Mouse (Mus musculus) c-Kit-positive CD71-positive TER-119-positive erythroid progenitor cells, embryonic 14.5 days (primary cell): Measurements from ENCODE around the gene Tab2.

Experiments used
- DNase-seq: peaks from one replicate; pipeline ENCODE4 v3.0.0-alpha.2; 2013; ENCODE audit warnings: low spot score

The Tab2 gene

DNA sequence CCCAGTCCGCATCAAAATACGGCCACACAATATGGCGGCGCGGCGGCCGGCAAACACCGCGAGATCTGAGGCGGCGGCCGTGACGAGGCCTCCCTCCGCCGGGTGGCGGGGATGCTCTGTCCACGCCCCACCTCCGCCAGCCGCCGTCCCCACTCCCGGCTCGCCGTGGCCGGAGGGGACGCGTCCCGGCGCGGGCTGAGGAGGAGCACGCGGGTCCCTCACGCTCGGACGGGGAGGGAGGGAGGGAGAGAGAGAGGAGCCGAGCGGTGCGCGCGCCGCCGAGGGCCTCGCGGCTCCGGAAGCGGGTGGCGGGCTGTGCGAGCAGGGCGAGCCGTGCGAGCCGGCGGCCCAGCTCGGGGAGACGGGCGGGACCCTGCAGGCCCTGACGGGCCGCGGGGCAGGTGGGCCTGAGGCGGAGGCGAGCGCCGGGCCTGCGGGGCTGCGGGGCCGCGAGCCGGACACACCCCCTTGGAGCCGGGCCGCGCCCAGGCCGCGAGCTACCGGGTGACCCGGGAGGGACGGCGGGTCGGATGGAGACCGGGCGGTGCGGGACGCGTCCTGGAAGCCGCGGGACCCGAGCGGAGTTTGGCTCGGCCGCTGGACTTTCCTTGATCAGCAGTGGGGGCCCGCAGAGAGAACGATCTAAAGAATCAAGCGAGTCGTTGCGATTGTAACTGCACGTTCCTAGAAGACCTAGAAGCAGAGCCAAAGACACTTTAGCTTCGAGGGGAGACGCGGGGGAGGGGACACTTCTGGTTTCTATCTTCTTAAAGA is at the start of gene Tab2:
Tab2 (minus strand) TSS at position 3 of the 774 bp plus-strand sequence.
- peak; percentile 74 for DNase-seq

DNA sequence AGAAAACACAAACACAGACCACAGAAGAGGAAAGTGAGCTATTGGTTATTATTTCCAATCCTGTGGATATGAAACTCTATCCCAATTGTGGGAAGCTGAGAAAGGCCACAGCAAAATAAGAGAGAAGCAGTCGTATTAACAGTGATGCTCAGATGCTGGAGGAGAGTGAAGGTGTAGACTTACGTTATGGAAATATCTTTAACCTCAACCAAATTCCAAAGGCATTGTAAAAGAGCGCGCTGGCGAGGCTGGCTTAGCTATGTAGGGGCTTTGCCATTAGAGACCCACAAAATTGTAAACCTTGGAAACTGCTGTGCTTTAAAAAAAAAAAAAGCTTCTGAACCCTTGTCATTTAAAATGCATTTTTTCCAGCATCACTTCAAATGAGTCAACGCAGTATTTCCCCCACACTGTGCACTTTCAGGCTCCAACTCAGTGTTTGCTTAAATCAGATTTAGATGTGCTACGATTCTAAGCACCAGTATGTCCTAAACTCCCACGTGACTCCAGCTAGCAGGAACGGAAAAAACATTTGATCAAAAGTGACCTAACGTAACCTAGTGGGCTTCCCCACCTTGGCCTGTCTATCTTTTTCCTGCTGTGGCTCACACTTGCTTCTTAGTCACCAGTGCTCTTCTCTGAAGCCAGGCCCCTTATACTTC is 36.4 kb upstream of the Tab2 start:
- DNase-seq, result no peak

DNA sequence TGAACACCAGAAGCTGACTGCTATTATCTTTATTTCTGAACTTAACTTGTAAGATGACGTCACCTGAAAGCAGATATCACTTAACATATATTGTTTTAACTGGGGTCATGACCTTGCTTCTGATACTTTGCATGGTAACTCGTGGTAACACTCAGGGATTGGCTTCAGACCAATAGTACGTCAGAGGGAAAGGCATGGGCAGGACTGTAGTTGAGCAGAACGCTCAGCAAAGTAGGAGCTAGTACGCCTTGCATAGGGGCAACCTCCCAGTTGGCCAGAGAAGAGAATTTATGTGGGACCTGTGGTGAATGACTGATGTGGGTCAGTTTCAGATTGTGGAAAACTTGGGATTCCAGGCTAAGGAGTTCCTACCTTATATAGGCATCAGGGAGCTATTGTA is 35.6 kb upstream of the Tab2 start:
- DNase-seq, result no peak

DNA sequence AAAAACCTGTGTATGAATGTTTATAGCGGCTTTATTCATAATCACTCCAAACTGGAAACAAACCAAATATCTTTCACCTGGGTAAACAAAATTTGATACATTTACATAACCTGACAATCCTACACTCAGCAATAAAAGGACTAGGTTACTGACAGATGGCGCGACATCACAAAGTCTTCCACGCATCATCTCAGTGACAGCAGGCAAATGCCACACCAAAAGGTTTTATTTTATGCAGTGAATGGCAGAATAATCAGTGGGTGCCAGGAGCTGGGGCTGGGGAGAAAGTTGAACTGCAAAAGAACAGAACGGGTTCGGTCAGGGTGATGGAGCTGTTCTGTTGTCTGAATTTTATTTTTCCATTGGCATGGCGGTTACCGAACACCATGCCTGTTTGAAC is 31.5 kb upstream of the Tab2 start:
- no peak for DNase-seq

DNA sequence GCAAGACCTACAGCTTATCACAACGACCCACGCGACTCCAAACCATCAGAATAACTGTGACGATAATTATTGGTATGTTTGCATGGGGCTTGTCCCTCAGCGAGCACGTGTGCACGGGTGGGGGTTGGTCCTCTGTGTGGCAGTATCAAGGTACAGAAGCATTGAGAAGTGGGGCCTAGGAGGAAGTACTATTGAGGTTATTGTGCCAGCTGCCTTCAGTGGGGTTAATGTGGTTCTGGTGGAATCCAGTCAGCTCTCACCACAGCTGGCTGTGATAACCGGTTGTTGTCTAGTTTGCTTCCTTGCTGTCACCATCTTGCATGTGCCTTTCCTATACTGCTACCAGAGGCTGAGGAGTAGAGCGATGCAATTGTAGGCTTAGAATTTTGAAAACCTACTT is 20.4 kb upstream of the Tab2 start:
- DNase-seq, result no peak

DNA sequence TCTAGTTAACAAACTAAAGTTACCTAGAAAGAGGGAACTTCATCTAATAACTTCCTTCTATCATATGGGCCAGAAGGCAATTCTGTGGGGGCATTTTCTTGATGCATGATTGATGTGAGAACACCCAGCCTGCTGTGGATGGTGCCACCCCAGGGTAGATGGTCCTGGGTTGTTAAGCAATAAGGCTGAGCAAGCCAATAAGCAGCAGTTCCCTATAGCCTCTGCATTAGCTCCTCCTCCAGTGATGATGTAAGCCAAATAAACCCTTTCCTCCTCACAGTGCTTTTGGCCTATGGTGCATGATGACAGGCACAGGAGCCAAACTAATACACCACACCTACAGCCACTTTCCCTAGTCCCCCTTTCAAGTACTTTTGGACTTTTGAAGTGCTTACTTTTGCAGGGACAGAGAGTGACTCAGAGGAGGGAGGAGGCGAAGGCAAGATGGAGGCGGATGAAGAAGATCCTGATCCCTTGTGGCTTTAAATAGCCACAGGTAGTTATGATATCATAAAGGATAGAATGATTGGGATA is 12.8 kb upstream of the Tab2 start:
- no peak for DNase-seq

DNA sequence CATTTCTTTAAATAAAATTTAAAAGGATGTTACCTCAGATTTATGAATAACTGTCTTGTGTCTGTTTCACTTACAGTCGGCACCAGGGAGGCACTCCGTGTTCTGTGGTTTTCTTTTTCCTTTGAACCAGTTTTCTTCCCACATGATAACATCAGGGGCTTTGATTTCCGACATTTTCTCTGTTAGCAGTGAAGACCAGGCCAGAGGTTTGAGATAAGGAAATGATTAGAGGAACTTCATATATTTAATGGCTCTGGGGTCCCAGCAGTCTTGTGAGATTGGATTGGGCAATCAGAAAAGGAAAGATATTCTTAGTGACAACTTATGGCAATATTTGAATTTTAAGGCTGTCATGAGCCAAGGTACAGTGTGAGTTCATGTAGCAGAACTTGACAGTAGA is 11.1 kb upstream of the Tab2 start:
- DNase-seq, result no peak

DNA sequence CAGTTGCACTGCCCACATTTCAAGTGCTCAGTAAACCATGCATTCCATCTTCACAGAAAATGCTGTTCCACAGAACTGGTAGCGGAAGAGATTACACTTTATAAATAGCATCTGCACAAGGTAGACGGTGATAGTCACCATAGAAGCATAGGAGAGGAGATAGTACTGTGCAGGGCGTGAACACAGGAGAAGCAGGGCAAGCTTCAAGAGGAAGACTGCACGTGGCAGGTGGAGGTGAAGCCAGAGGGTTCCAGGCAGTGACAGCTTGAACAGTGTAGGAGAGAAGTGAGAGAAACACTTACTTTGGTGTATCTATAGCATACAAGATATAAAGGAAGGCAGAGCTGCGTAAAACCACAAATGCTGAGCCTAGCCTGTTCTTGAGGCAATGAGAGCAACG is 3.0 kb upstream of the Tab2 start:
- DNase-seq, result peak; percentile 29

DNA sequence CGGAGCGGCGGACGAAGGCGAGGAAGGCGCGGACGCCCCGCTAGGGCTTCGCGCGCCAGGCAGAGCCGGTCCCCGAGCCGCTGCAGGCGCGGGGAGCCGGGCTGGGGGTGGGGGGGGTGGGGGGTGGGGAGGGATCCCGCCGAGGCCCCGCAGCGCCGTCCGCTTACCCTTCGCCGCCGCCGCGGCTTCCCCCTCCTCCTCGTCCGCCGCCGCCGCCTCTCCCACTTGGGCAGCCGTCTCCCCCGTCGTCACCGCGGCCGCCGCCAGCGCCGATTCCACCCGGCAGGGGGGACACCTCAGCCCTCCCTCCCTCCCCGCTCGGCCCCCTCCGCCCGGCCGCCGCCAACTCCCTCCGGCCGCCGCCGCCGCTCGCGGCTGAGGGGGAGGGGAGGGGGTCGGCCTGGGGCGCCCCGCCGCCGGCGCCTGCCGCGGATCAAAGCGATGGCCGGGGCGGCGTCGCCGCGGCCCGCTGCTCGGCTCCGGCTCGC is 352 bp downstream of the Tab2 start:
- DNase-seq, result no peak

DNA sequence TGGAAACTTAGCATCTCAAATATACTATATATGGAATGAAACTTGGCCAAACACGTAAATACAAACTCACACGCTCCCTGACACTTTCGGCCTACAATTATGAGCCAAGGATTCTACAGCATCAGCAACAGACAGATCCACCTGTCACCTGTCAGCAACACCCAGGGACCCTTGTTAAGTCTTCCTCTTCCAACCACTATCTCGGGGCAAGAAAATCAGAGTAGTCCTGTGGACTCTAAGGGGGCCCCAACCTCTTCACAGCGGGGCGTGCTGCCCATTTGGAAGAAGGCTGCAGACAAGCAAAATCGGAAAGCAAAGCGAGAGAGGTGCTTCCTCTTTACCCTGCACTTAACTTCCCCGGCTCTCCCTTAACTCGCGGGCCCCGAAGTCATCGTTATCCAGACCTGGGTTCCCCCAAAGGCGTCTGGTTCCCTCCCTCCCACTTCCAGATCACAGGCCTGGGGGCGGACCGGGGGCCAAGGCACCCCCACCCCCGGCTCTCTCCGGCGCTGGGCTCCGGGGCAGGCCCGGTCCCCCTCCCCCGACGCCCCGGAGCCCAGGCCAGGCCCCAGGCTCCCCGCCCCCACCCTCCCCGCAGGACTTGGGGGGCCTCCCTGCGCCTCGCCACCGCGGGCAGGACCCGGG is 919 bp downstream of the Tab2 start:
- DNase-seq, result peak; percentile 33

DNA sequence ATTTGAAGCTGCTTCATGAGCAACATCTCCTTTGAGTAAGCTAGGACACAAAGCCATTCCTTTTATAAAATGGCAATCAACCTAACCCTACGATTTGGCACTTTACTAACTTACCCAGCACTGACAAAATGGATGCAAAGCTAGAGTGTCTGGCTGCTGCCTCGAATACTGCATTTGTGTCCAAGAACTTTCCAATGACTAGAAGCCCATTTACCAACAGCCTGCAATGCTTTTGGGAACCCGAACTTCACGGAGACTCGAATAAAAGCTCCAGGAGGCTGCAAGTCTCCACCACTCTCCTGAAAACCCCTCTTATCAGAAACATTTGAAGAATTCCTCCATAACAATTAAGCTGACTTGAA is 1.4 kb downstream of the Tab2 start:
- peak; percentile 38 for DNase-seq

DNA sequence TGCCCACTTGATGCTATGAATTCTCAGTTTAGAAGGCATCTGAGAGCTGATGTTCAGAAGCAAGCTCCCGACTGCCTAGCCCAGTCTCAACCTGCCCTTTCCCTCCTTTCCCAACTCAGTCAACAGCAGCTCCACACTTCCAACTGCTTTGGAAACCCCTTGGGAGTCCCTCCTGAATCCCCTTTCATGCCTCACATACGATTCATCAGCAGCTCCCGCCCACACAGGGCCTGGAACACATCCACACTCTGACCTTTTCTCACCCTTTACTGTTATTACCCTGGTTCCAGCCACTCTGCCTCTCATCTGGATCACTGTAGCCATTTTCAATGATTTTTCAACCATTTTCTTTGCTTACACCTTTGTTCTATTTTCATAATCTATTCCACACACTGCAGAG is 13.0 kb downstream of the Tab2 start:
- DNase-seq, result no peak

DNA sequence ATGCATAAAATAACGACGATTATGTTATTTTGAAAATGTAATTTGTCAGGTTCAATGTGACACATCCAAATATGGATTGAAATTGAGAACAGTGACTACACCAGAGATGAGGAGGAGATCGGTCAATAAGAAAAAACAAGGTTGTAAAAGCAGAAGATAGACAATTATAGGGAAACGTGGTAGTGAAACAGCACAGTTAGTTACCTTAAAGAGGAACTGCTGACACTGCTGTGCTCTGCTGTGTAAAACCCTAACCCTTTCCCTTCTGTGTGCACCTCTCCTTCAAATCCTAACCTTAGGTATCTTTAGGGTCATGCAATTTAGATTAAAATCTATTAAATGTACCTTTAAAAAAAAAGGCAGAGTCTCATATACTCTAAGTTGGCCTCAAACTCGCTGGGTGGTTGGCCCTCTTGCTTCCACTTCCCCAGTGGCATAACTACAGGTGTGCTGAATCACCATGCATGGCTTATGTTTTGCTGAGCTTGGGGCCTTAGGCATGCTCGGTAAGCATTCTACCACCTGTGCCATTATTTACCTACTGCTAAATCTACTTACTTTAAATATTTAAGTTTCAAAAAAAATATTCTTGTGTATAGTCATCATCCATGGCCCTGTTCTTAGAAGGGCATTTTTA is 19.4 kb downstream of the Tab2 start:
- no peak for DNase-seq

DNA sequence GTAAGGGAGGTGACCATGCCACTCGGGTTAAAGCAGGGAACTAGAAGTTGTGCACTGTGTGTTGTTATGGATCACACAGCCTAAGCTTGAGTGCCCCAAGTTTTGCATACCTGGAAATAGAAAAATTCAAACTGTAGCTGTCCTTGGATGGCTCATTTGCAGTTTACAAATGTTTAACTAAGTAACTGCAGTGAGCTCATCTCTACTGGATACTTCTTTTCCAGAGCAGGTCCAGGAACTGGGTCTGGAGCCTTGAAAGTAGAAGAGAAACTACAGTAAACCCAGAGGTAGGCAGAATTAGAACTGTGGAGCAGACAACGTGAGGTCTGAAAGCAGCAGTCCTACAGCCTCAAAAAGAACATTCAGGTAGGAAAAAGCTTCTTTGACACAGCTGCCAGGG is 23.1 kb downstream of the Tab2 start:
- DNase-seq, result no peak

DNA sequence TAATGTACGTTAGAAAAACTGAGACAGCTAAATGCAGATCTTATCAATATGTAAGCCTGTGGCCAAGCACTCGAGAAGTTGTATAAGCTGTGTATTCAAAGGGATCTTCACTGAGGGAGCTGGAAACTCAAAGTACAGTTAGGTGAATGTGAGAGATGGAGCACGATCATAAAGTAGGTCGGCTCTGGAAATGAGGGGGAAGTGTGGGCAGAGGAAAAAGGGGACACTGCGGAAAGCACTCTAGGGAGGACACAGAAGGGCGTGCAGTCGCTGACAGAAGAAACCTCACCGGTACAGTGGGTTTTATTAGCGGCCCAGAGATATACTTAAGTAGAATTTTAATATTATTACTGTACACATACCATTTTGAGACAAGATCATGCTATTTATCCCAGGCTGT is 27.0 kb downstream of the Tab2 start:
- DNase-seq, result no peak

DNA sequence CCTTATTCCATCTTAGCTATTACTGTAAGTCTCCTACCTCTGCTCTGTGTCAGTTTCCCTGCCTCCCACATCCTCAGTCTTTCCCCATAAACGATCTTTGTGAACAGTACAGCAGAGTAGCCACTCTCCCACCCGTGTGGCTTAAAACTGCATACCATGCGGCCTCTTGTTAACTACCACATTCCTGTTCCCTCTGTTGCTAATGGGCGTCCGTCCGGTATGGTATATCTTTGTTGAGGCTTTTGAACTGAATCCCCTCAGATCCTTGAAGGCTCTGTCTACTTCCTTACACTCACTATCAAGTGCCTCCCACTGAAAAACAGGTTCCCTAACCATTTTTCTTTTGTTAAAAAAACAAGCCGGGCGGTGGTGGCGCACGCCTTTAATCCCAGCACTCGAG is 30.5 kb downstream of the Tab2 start:
- DNase-seq, result no peak

DNA sequence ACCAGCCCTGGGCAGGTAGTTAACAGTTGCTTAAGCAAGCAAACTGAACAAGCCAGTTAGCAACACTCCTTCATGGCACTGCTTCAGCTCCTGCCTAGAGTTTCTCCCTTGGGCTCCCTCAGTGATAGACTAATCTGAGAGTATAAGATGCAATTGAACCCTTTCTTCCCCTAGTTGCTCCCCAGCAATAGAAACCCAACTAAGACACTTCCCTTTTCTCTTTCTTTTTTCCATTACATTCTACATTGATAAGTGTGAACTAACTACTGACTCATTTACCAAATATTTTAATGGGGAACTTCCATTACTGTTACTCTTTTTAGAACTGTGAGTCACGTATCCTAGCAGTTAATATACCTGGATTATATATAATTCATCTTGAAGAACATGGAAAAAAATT is 32.6 kb downstream of the Tab2 start:
- no peak for DNase-seq

DNA sequence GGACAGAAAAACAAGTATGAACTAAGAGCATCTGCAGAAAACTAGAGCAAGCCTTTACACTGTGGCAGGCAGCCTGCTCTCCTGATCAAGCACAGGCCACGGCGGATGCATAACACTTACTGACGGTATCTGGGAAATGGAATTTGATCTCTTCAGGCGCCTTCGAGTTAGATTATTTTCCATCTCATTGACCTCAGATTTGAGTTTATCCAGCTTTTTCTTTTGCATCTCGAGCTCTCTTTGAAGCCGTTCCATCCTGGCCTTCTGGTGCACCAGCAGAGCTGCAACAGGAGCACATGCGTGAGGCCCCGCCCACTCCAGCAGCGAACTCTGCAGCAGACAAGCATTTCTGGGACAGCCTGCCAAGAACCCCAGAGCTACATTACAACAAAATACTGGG is 44.8 kb downstream of the Tab2 start:
- no peak for DNase-seq

DNA sequence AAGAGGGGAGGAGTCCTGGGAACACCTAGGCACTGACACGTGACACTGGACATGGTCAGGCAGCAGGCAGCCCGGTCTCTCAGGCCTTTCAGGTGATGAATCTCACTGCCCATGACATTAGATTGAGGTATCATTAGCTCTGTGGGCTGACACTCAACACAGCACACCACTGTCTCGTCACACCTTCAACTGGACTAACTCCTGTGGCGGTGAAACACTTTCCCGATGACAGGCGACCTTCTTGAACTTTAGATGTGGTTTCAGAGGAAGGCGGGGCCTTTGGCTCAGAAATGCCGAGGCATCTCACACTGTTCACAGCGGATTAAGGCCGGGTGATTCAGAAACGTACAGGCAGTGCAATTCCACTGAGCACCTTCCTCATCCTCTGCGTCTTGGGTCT is 48.9 kb downstream of the Tab2 start:
- DNase-seq, result no peak

DNA sequence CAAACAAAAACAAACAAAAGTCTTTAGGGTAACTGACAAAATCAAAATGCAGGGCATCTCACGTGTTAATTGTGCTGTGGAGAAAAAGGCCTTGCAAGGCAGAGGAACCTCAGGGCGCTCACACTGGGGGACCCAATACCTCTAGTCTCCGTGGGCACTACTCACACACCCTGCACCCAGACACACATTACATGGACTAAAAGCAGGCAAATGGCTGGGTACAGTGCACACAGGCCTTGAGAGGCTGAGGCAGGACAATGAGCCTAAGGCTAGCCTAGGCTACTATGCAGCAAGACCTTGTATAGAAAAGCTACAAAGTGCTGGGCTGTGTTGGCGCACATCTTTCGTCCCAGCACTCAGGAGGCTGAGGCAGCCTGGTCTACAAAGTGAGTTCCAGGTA is 51.9 kb downstream of the Tab2 start:
- DNase-seq, result no peak

DNA sequence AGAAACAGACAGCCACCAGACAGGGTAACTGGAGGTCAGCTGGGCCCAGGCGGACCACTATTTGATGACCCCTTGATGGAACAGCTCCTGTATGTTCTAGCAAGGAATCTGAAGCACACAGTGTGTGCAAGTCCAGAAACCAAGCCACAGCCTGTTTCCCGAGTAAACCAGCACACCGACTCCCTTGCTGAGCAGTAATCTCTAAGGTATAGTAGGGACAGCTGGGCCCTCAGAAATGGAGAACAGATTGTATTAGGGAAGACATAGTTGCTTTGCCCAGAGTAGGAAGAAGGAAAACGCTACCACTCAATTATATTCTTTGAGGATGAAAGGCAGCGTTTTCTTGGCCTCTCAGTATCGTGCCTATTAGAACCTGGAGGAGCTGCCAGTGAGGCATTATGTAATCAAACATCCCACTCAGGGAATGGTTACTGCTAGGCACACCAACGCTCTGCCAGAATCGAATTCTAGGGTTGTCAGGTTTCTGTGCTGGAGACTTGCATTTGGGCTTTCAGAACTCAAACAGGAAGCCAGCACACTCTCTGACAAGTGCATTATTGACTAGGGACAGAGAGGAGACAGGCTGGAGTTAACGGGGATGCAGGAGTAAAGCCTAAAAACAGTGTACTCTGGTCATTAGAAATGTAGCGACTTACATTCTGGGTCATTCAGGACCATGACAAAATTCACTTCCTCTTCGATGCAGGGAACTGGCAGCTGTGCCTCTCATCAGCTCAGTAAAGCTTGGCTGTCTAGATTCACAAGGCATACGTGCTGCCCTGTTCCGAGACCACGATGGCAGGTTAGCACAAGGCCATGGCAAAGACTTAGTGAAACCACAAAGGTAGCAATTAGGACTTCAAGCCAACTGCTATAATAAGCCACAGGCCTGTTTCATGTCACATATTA is 55.1 kb downstream of the Tab2 start:
- DNase-seq, result no peak
